Mouse (Mus musculus): Measurements from ENCODE around the gene Ctrb1.

The Ctrb1 gene

DNA sequence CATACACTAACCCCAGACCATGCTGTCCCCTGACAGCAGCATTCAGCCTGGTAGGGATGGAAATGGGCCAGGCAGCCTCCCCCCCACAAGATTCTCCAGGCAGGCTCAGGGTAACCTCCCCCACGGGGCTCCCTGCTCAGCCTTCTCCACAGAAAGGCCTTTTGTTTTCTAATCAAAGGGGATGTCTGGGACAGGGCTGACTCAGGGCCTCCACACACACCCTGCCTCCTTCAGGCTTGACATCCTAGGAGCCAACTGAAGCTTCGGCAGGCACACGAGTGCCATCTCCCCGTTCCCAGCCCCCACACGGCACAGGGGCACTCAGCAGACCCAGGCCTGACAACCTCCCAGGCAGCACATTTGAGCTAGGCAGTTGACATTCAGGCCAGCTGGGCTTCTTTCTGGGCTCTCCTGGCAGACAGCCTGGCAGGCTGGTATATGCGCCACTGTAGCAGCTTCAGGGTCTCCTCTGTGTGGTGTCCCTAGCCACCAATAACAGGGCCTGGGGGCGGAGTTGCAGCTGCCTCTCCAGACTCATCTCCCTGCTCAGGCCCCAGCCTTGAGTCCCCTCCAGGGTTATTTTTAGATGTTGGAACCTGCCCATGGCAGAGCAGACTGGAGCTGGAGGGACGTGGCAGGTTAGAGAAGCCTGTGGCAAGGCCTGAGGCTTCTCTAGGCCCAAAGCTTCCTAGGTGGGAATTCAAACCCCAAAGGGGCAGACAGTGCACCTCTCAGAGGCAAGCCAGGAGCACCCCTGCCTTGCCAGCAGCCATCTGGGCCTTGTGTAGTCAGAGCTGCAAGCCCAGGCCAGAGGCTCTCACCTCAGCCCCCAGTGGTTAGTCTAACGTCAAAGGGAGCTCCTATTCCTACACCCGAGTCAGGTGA lies 26.0 kb upstream of the Ctrb1 start:
- DNase-seq (ENCODE audit: low read depth) = no peak

DNA sequence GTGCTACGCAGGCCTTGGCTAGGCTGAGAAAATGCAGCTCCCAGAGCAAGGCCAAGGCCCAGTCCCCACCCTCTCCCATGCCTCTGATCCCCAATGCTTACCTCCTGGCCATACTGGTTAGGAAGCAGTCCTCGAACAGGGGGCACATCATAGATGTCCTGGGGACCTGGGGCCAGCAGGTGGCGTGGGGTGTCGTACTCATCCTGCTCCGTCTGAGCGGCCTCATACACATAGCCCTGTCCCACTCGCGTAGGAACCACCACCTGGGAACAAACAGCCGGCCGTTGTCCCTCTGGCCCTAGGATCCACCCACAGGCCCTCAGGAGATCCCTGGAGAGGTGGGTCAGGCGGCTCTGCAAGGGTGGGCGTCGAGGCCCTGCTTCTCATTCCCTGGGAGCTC lies 24.7 kb upstream of the Ctrb1 start:
- no peak for DNase-seq (ENCODE audit: low read depth)

DNA sequence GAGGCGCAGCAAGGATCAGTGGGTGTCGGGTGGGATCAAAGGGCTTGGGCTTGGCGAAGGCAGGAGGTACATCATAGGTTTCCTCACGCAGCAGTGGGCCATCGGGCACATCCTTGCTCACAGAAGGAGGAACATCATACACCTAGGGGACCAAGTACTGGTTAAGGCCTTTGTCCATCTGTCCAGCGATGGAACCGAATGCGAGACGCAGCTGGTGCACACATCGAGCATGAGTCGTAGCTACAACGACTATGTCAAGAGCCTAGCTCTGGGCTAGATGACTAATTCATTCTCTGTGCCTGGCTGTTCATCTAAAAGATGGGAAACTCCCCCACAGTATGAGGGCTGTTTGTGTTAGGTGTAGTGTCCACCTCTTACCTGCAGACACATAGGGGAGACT lies 23.5 kb upstream of the Ctrb1 start:
- DNase-seq (ENCODE audit: low read depth) = no peak

DNA sequence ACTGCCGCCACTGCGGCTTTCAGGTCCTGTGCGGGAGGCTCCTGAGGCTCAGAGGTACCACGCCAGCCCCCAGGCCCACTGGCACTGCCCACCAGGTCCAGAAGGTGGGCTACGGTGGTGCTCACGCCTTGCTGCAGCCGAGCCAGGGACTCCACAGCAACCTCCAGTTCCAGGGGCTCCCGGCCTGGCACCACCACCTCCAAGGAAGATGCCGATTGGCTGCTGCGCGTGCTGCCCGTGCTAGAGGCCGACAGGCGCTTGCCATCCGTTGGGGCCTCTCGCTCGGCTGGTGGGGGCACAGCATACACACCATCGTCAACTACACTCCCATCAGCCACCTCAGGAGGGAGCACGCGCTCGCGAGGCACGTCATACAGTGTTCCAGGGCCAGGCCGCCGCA lies 23.0 kb upstream of the Ctrb1 start:
- DNase-seq (ENCODE audit: low read depth) = no peak

- DNase-seq (ENCODE audit: low read depth) = no peak
These were observed 22.5 kb upstream of the Ctrb1 start for GRCm38 (mm10) chr8:111713291-111713690.

DNA sequence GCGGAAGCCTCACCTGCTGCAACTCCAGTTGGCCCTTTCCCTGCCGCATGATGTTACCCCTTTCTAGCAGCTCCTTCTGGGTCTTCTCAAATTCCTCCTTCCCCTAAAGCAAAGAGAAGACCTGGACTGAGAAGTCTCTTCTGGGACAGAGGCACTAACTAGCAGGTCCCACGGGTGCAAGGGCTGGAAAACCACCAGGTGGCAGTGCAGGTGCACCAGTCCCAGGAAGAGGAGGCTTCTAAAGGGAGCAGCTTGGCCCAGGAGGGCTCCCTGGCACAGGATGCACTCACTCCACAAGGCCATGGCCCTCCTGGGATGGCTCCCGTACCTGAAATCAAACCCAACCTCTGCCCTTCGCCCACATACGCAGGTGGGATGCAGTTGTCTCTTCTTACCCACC lies 21.8 kb upstream of the Ctrb1 start:
- DNase-seq (ENCODE audit: low read depth) = peak; percentile 25

- DNase-seq (ENCODE audit: low read depth) = no peak
These were observed 21.3 kb upstream of the Ctrb1 start for GRCm38 (mm10) chr8:111712135-111712534.

DNA sequence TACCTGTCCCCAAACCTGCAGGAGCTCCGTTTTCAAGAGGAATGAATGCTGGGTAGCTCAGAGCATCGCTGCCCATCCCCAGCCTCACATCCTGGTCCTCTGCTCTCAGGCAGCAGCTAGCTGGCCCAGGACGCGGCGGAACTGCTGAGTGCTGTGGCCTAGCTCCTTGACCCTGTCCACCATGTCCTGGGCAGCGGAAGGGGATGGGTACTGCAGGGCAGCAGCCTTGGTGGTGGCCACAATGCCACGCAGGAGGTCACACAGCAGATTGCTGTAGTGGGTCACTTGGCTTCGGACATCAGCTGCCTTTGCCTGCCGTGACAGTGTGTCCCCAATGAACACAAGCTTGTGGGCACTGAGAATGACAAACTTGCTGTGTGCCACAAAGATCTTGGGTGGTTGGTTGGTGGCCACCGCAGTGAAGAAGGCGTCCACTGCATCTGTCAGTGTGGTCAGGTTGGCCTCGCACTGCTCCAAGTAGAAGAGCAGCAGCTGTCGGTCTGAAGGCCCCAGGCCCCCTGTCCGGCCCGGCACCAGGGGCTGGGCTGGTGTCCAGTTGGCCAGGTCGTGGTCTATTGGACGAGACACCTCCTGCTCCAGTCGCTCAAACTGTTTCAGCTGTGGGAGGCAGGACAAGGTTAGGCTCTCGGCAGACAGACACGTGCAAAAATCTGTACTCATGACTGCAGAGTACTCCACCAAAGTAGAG lies 20.1 kb upstream of the Ctrb1 start:
- DNase-seq (ENCODE audit: low read depth) = no peak

DNA sequence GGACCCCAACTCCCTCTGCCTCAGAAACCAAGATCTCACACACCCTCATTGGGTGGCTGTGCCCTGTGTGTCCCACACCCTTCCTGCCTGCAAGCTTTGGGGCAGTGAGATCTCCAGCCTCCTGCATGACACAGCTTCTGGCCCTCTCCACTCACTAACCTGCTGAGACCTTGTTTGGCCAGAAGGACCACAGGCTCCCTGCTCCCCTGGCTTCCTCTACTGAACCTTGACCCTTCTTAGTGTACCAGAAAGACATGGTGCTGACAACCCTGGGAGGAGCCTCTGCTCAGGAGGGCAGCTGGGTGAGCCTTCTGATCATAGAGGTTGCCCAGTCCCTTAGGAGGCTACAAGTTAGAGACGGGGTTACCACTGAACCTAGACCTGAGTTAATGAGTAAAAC lies 18.4 kb upstream of the Ctrb1 start:
- DNase-seq (ENCODE audit: low read depth) = no peak

- DNase-seq (ENCODE audit: low read depth) = no peak
These were observed 17.5 kb upstream of the Ctrb1 start for GRCm38 (mm10) chr8:111708265-111708664.

- no peak for DNase-seq (ENCODE audit: low read depth)
These were observed 14.9 kb upstream of the Ctrb1 start for GRCm38 (mm10) chr8:111705699-111706098.

- no peak for DNase-seq (ENCODE audit: low read depth)
These were observed 14.4 kb upstream of the Ctrb1 start for GRCm38 (mm10) chr8:111705222-111705621.

GRCm38 (mm10) chr8:111704585-111704984 lies 13.8 kb upstream of the Ctrb1 start:
- no peak for DNase-seq (ENCODE audit: low read depth)

- DNase-seq (ENCODE audit: low read depth) = no peak
These were observed 10.6 kb upstream of the Ctrb1 start for GRCm38 (mm10) chr8:111701380-111701779.

- DNase-seq (ENCODE audit: low read depth) = no peak
These were observed 9.9 kb upstream of the Ctrb1 start for GRCm38 (mm10) chr8:111700740-111701139.

DNA sequence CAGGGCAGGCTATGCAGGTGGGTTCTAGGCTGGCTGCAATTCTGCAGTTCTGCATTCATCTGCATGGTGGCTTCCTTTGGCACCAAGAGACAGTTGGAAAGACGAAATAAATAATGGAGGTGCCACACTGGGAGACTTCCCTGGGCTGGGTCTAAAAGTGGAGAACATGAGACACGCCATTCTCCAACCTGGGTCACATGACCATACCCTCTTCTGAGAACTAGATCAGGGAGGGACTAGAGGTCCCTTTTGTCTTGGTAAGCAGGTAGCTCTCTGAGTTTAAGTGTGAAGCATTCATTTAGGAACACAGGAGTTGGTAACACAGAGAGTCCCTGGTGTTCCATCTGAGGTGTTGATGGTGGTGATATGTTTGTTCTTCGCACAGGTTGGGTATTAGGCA lies 9.4 kb upstream of the Ctrb1 start:
- no peak for DNase-seq (ENCODE audit: low read depth)

GRCm38 (mm10) chr8:111699035-111699434 lies 8.2 kb upstream of the Ctrb1 start:
- DNase-seq (ENCODE audit: low read depth) = no peak

GRCm38 (mm10) chr8:111697655-111698054 lies 6.8 kb upstream of the Ctrb1 start:
- no peak for DNase-seq (ENCODE audit: low read depth)

DNA sequence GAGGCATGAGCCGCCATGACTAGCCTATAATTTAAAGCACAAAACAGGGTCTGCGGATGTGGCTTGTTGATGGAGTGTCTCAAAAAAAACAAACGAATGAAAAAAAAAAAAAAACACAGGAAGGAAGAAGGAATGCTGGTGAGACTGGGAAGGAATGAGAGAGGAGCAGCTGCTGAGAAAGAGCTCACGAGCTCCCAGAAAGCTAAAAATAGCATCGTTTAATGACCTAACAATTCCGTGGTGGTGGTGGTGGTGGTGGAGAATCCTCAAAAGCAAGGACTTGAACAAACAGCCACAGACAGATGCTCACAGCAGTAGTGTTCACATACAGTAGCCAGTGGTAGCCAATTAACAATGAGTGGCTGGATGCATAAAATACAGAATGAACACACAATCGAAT lies 4.6 kb upstream of the Ctrb1 start:
- DNase-seq (ENCODE audit: low read depth) = no peak

- no peak for DNase-seq (ENCODE audit: low read depth)
These were observed 2.5 kb upstream of the Ctrb1 start for GRCm38 (mm10) chr8:111693261-111693741.

- DNase-seq (ENCODE audit: low read depth) = no peak
These were observed 3.9 kb downstream of the Ctrb1 start for GRCm38 (mm10) chr8:111686881-111687280.

DNA sequence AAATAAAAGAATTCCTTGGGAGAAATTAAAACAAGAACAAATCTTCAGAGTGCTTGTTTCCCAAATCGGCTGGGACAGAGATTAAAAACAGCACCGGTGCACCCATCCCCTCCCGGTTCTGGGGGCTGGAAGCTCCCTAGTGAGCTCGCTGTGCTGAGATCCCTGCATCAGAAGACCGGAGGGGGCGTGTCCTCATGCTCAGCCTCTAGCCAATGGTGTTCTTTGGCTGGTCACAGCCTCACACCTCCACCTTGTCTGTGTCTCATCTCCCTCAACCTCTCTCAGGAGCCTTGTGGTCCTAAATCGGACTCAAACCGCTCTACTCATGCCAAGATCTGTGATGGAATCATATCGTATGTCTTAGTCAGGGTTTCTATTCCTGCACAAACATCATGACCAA lies 8.3 kb downstream of the Ctrb1 start:
- DNase-seq (ENCODE audit: low read depth) = no peak

DNA sequence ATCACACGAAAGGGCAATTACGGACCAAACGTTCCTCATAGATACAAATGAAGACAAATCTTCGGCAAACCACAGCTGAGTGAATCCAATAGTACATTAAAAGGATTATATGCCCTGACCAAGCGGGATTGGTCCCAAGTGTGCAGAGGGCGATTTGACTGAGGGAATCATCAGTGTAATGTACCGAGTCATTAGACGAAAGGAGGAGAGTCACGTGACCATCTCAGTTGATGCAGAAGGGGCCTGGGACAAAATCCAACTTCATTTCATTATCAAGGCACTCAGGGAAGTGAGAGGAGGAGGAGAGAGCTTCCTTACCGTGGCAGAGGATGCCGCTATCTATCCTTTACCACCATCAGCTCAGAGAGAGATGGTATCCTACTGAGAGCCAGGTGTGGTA lies 9.7 kb downstream of the Ctrb1 start:
- DNase-seq (ENCODE audit: low read depth) = no peak

Data from c-Kit-positive CD71-negative TER-119-negative erythroid progenitor cells, embryonic 14.5 days (primary cell).